Mouse (Mus musculus) megakaryocyte, adult 5-6 weeks (primary cell): ENCODE measurements around the gene H2al1b. TPM values are rescaled to one million over a fixed set of nuclear protein-coding genes. Genes with fewer than 3 reads are reported as not detected.

Experiments used
- ATAC-seq: 2 replicates; pipeline ENCODE4 v1.8.0; 2016; ENCODE audit warnings: mild to moderate bottlenecking, inconsistent platforms; ENCODE audit not compliant: poor library complexity, severe bottlenecking
- total RNA-seq, 2 experiments: library from RNA; stranded (forward) in 1 of 2; stranded (reverse) in 1 of 2; fragments of 153-499, 151-499 nt in 1 of 2; fragments of 221-1000, 200-1000 nt in 1 of 2; gene quantifications; 2 replicates each; pipeline versions ENCODE4 v1.2.3 to v1.2.4; 2015 to 2017

Gene H2al1b
- total RNA-seq, 2 experiments from 2014 or later, result not detected

- no peak for ATAC-seq
These were observed 43.5 kb downstream of the H2al1b start for GRCm38 (mm10) chrX:11345762-11346161.

GRCm38 (mm10) chrX:11346756-11347155 lies 44.5 kb downstream of the H2al1b start:
- ATAC-seq, result no peak

Other genes starting within 250 kb of the H2al1b start
- not detected in 2 replicates for gene H2al1a, start 3.2 kb upstream of the H2al1b start, total RNA-seq (2015)
- gene H2al1a, start 3.2 kb upstream of the H2al1b start, total RNA-seq (2017), result not detected in 2 replicates
- gene H2al1c, start 3.2 kb downstream of the H2al1b start, total RNA-seq (2015), result not detected in 2 replicates
- not detected in 2 replicates for gene H2al1c, start 3.2 kb downstream of the H2al1b start, total RNA-seq (2017)
- gene H2al1d, start 6.4 kb downstream of the H2al1b start, total RNA-seq (2015), result not detected in 2 replicates
- gene H2al1d, start 6.4 kb downstream of the H2al1b start, total RNA-seq (2017), result not detected in 2 replicates
- not detected in 2 replicates for gene H2al1e, start 9.5 kb downstream of the H2al1b start, total RNA-seq (2015)
- not detected in 2 replicates for gene H2al1e, start 9.5 kb downstream of the H2al1b start, total RNA-seq (2017)
- not detected in 2 replicates for gene H2al1f, start 12.7 kb downstream of the H2al1b start, total RNA-seq (2015)
- not detected in 2 replicates for gene H2al1f, start 12.7 kb downstream of the H2al1b start, total RNA-seq (2017)
- not detected in 2 replicates for gene H2al1g, start 15.8 kb downstream of the H2al1b start, total RNA-seq (2015)
- gene H2al1g, start 15.8 kb downstream of the H2al1b start, total RNA-seq (2017), result not detected in 2 replicates
- not detected in 2 replicates for gene H2al1h, start 19.1 kb downstream of the H2al1b start, total RNA-seq (2015)
- not detected in 2 replicates for gene H2al1h, start 19.1 kb downstream of the H2al1b start, total RNA-seq (2017)
- not detected in 2 replicates for gene H2al1i, start 22.2 kb downstream of the H2al1b start, total RNA-seq (2015)
- gene H2al1i, start 22.2 kb downstream of the H2al1b start, total RNA-seq (2017), result not detected in 2 replicates
- gene H2al1j, start 25.4 kb downstream of the H2al1b start, total RNA-seq (2015), result not detected in 2 replicates
- gene H2al1j, start 25.4 kb downstream of the H2al1b start, total RNA-seq (2017), result not detected in 2 replicates